ENCODE assay signal across 15 mouse cellular contexts in the genomic region with DNA sequence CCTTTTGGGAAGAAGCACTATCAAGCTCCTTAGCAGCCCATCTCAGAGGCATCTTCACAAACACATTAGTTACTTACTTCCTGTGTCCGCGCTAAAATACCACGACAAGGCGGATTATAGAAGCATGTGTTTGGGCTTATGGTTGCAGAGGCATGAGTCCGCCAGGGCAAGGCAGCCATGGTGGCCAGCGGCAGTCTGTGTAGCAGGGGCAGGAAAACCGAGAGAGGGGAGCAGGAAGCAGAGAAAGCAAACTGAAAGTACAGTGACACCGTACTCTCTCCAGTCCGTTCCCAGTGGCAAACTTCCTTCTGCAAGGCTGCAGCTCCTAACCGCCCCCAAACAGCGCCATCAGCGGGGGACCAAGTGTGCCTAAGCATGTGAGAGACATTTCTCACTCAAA. TPM values are rescaled to one million over a fixed set of nuclear protein-coding genes. Genes with fewer than 3 reads are reported as not detected.
DNase-seq lines count a peak whose midpoint lies in the region; ATAC-seq and TF ChIP-seq lines count a peak whose summit lies in the region.
"Had no signal": no experiment of that assay in that cellular context is flagged by ENCODE, and none has a peak within 500 bp of the region (broad histone marks: within the 10 kb centered on the region; RNA-seq: fewer than 3 reads in every experiment).

No protein-coding gene starts in this region.

- H3K36me3 ChIP-seq in heart, embryonic 15.5 days: no peaks in the 10 kb centered on the region
- no peaks in the 10 kb centered on the region for H3K36me3 ChIP-seq in hindbrain, embryonic 12.5 days
- no peaks in the 10 kb centered on the region for H3K36me3 ChIP-seq in forebrain, embryonic 11.5 days (ENCODE audit: control insufficient read depth, insufficient read depth, low read length)
- H3K36me3 ChIP-seq in midbrain, embryonic 14.5 days (ENCODE audit: control insufficient read depth, insufficient read depth, low read length): no peaks in the 10 kb centered on the region
- H3K36me3 ChIP-seq: embryonic facial prominence, embryonic 10.5 days; hindbrain, embryonic 13.5 days; limb, embryonic 15.5 days had no signal

- H3K4me1 ChIP-seq in heart, embryonic 15.5 days (replicated peaks): peaks cover 15% of the 10 kb centered on the region
- peaks cover 22% of the 10 kb centered on the region for H3K4me1 ChIP-seq in hindbrain, embryonic 12.5 days
- H3K4me1 ChIP-seq in forebrain, embryonic 11.5 days (replicated peaks; ENCODE audit: control insufficient read depth, insufficient read depth, low read length): peaks cover 6% of the 10 kb centered on the region
- H3K4me1 ChIP-seq in midbrain, embryonic 14.5 days (ENCODE audit: control insufficient read depth, insufficient read depth, low read length): peaks cover 13% of the 10 kb centered on the region; the same call in 1 of the 2 replicates

- H3K9ac ChIP-seq in heart, embryonic 15.5 days: no peak overlapping the region
- no peak overlapping the region for H3K9ac ChIP-seq in hindbrain, embryonic 12.5 days
- no peak overlapping the region for H3K9ac ChIP-seq in forebrain, embryonic 11.5 days (ENCODE audit: low read length)
- no peak overlapping the region for H3K9ac ChIP-seq in midbrain, embryonic 14.5 days (replicated peaks; ENCODE audit: low read length)
- H3K9ac ChIP-seq: forebrain, postnatal 0 days; hindbrain, embryonic 13.5 days; limb, embryonic 15.5 days had no signal

- 0 out of 2 replicates have a peak overlapping the region, but pooled peaks have one; percentile 7 for H3K4me2 ChIP-seq in heart, embryonic 15.5 days
- no peak overlapping the region for H3K4me2 ChIP-seq in hindbrain, embryonic 12.5 days (replicated peaks)
- no peak overlapping the region for H3K4me2 ChIP-seq in forebrain, embryonic 11.5 days (ENCODE audit: low read depth, low read length, severe bottlenecking)
- no peak overlapping the region for H3K4me2 ChIP-seq in midbrain, embryonic 14.5 days (ENCODE audit: low read length)
- H3K4me2 ChIP-seq: hindbrain, embryonic 13.5 days; limb, embryonic 15.5 days had no signal

- CTCF ChIA-PET in Patski (lab: Charles Lee): interaction anchor here (1.6 kb wide), 1 partner anchor 32 kb away, joined by 3 read pairs; no protein-coding TSS in a partner anchor

- no peak for DNase-seq in heart, postnatal 4 days
- DNase-seq in 416B (ENCODE audit: low read depth) (peak; percentile 41), Patski (ENCODE audit: low read depth, low spot score) (no peak)
- DNase-seq in lung, postnatal 36 days: peak; percentile 17
- no peak for DNase-seq in forebrain, embryonic 11.5 days (ENCODE audit: low spot score)
- no peak for DNase-seq in midbrain, embryonic 14.5 days
- DNase-seq: cerebellum, adult 11 months; forebrain, postnatal 0 days; layer of hippocampus, postnatal 36 days had no signal

- no peak overlapping the region for H3K27ac ChIP-seq in heart, embryonic 15.5 days
- no peak overlapping the region for H3K27ac ChIP-seq in hindbrain, embryonic 12.5 days
- no peak overlapping the region for H3K27ac ChIP-seq in forebrain, embryonic 11.5 days (ENCODE audit: low read depth, low read length)
- no peak overlapping the region for H3K27ac ChIP-seq in midbrain, embryonic 14.5 days (replicated peaks; ENCODE audit: low read depth, low read length)
- H3K27ac ChIP-seq: embryonic facial prominence, embryonic 10.5 days; hindbrain, embryonic 13.5 days; kidney, postnatal 0 days; limb, embryonic 15.5 days had no signal

- WGBS in heart, embryonic 15.5 days: 59% methylated on average over 12 of the region's 12 CpGs
- WGBS in hindbrain, embryonic 12.5 days: 71% methylated on average over 12 of the region's 12 CpGs
- WGBS in forebrain, embryonic 11.5 days: 80% methylated on average over 12 of the region's 12 CpGs
- 77% methylated on average over 12 of the region's 12 CpGs for WGBS in midbrain, embryonic 14.5 days

- POLR2A ChIA-PET in Patski (lab: Charles Lee): no interaction called here

- no peak for ATAC-seq in heart, embryonic 15.5 days (replicated peaks; ENCODE audit: insufficient number of reproducible peaks, insufficient read depth, low FRiP score, low read depth)
- peak; percentile 34 for ATAC-seq in Patski
- ATAC-seq in hindbrain, embryonic 12.5 days (ENCODE audit: low FRiP score): no peak
- no peak for ATAC-seq in forebrain, embryonic 11.5 days (replicated peaks; ENCODE audit: low FRiP score)
- ATAC-seq in midbrain, embryonic 14.5 days (ENCODE audit: low FRiP score, low TSS enrichment): no peak
- ATAC-seq: forebrain, postnatal 0 days had no signal

- no peaks in the 10 kb centered on the region for H3K9me3 ChIP-seq in heart, embryonic 15.5 days (replicated peaks)
- no peaks in the 10 kb centered on the region for H3K9me3 ChIP-seq in hindbrain, embryonic 12.5 days (replicated peaks)
- H3K9me3 ChIP-seq in forebrain, embryonic 11.5 days (ENCODE audit: control insufficient read depth, low read length): no peaks in the 10 kb centered on the region
- H3K9me3 ChIP-seq in midbrain, embryonic 14.5 days (ENCODE audit: control insufficient read depth, low read length): no peaks in the 10 kb centered on the region
- H3K9me3 ChIP-seq: embryonic facial prominence, embryonic 10.5 days; hindbrain, embryonic 13.5 days; limb, embryonic 15.5 days had no signal

- no peak for TF ChIP-seq CTCF in Patski (IDR thresholded peaks at IDR 0.05)

- no peaks in the 10 kb centered on the region for H3K27me3 ChIP-seq in heart, embryonic 15.5 days
- no peaks in the 10 kb centered on the region for H3K27me3 ChIP-seq in Patski
- H3K27me3 ChIP-seq in hindbrain, embryonic 12.5 days: no peaks in the 10 kb centered on the region
- H3K27me3 ChIP-seq in forebrain, embryonic 11.5 days (ENCODE audit: control insufficient read depth, insufficient read depth, low read length): no peaks in the 10 kb centered on the region
- no peaks in the 10 kb centered on the region for H3K27me3 ChIP-seq in midbrain, embryonic 14.5 days (ENCODE audit: control insufficient read depth, insufficient read depth, low read length)
- H3K27me3 ChIP-seq: limb, embryonic 15.5 days had no signal

- in situ Hi-C loops in Patski (cut with MboI; ENCODE audit: low pct_unique_long_range_greater_than_20kb): no loop called here

- H3K4me3 ChIP-seq in heart, embryonic 15.5 days: peak overlapping the region; percentile 12
- no peak overlapping the region for H3K4me3 ChIP-seq in hindbrain, embryonic 12.5 days
- no peak overlapping the region for H3K4me3 ChIP-seq in forebrain, embryonic 11.5 days (ENCODE audit: low read depth, low read length)
- H3K4me3 ChIP-seq in midbrain, embryonic 14.5 days (replicated peaks; ENCODE audit: low read depth, low read length): no peak overlapping the region
- H3K4me3 ChIP-seq: embryonic facial prominence, embryonic 10.5 days; hindbrain, embryonic 13.5 days; limb, embryonic 15.5 days had no signal

RNA-seq across cellular contexts. Expression of a gene that starts 3.1 kb away (rescaled TPM):
- 23.2 and 30.7 TPM in 2 replicates for polyA plus RNA-seq in heart, embryonic 15.5 days (2015; fragmentation: Nextera tagmentation; extraction: Ambion mirVana)
- total RNA-seq in heart, postnatal 4 days (2021): 10 to 100 TPM; 14.6 to 15.9 TPM
- 68.3 TPM for polyA plus RNA-seq in Patski (2021)
- 35.8 and 36.1 TPM in 2 replicates for polyA plus RNA-seq in hindbrain, embryonic 12.5 days (2016; fragmentation: Nextera tagmentation; extraction: Ambion mirVana)
- polyA plus RNA-seq in forebrain, embryonic 11.5 days (2014; fragmentation: Nextera tagmentation; extraction: Ambion mirVana): 20.2 and 24.6 TPM in 2 replicates
- 25.2 and 26.4 TPM in 2 replicates for polyA plus RNA-seq in midbrain, embryonic 14.5 days (2014; fragmentation: Nextera tagmentation; extraction: Ambion mirVana)

RNA-seq across cellular contexts. Expression of a gene that starts 18.8 kb away (rescaled TPM):
- 0.15 and 0.58 TPM in 2 replicates for polyA plus RNA-seq in heart, embryonic 15.5 days (2015; fragmentation: Nextera tagmentation; extraction: Ambion mirVana)
- under 1 TPM; 0.43 to 0.52 TPM for total RNA-seq in heart, postnatal 4 days (2021)
- 8.2 TPM for polyA plus RNA-seq in Patski (2021)
- polyA plus RNA-seq in hindbrain, embryonic 12.5 days (2016; fragmentation: Nextera tagmentation; extraction: Ambion mirVana): 24.2 and 24.7 TPM in 2 replicates
- 13.5 and 13.6 TPM in 2 replicates for polyA plus RNA-seq in forebrain, embryonic 11.5 days (2014; fragmentation: Nextera tagmentation; extraction: Ambion mirVana)
- 5.9 and 9.7 TPM in 2 replicates for polyA plus RNA-seq in midbrain, embryonic 14.5 days (2014; fragmentation: Nextera tagmentation; extraction: Ambion mirVana)
- total RNA-seq: layer of hippocampus, postnatal 36 days had no signal

RNA-seq across cellular contexts. Expression of a gene that starts 28.5 kb away (rescaled TPM):
- polyA plus RNA-seq in heart, embryonic 15.5 days (2015; fragmentation: Nextera tagmentation; extraction: Ambion mirVana): 27.5 and 39.8 TPM in 2 replicates
- total RNA-seq in heart, postnatal 4 days (2021): 10 to 100 TPM; 44.4 to 46.1 TPM
- polyA plus RNA-seq in Patski (2021): 2.7 TPM
- 162 and 186 TPM in 2 replicates for polyA plus RNA-seq in hindbrain, embryonic 12.5 days (2016; fragmentation: Nextera tagmentation; extraction: Ambion mirVana)
- polyA plus RNA-seq in forebrain, embryonic 11.5 days (2014; fragmentation: Nextera tagmentation; extraction: Ambion mirVana): 36.1 and 37.7 TPM in 2 replicates
- polyA plus RNA-seq in midbrain, embryonic 14.5 days (2014; fragmentation: Nextera tagmentation; extraction: Ambion mirVana): 91.3 and 108 TPM in 2 replicates

Comparison
In these comparisons a context has a peak if more than half of its experiments do, and no peak if none do; other contexts are left out.
1. DNase-seq: peak in 416B (single experiment) and lung, postnatal 36 days (single experiment); none in heart, postnatal 4 days (single experiment), Patski (single experiment), forebrain, embryonic 11.5 days (single experiment) and midbrain, embryonic 14.5 days (single experiment).